Mouse (Mus musculus) heart, postnatal 10 days (tissue): ENCODE measurements around the gene Oas3. TPM values are rescaled to one million over a fixed set of nuclear protein-coding genes. Genes with fewer than 3 reads are reported as not detected.

Source experiments
- DNase-seq, 2 experiments: peaks; one replicate each; pipeline ENCODE4 v3.0.0; 2021
- intact Hi-C: fragments of 180-260 bp; cut with DNase I; formaldehyde crosslinking; loops from one replicate; pipeline ENCODE4 v1.15.1; 2025
- total RNA-seq, 2 experiments: library from RNA; stranded (reverse); gene quantifications; 2 replicates each; pipeline ENCODE4 v1.2.3; 2021

Gene Oas3
- total RNA-seq, 2 experiments from 2014 or later = 0.12 TPM; not detected in 1

GRCm38 (mm10) chr5:120706976-120707375, 70.5 kb downstream of the Oas3 start:
- intact Hi-C loops = no loop called here
- no peak for DNase-seq

GRCm38 (mm10) chr5:120706541-120706940, 70.9 kb downstream of the Oas3 start:
- no peak for DNase-seq
- intact Hi-C loops = no loop called here

- intact Hi-C loops = no loop called here
- no peak for DNase-seq
These were observed 73.0 kb downstream of the Oas3 start for GRCm38 (mm10) chr5:120704421-120704820.

- intact Hi-C loops = no loop called here
These were observed 73.8 kb downstream of the Oas3 start for GRCm38 (mm10) chr5:120703660-120704059.

More at GRCm38 (mm10) chr5:120703660-120704059, 73.8 kb downstream of the Oas3 start:
- no peak for DNase-seq

Other genes with a start within 250 kb of the Oas3 start
- 10 to 100 TPM; 33.0 to 38.7 TPM for gene Tpcn1, start 189.0 kb downstream of the Oas3 start, total RNA-seq
- gene Iqcd, start 188.6 kb downstream of the Oas3 start, total RNA-seq = under 1 TPM in 1 of 2 experiments, not detected in 1; 0.17 TPM
- 10 to 100 TPM; 12.7 to 13.1 TPM for gene Rita1, start 165.1 kb downstream of the Oas3 start, total RNA-seq
- gene Ddx54, start 164.9 kb downstream of the Oas3 start, total RNA-seq = 10 to 100 TPM; 27.1 to 28.3 TPM
- gene Cfap73, start 143.4 kb downstream of the Oas3 start, total RNA-seq = not detected
- gene Rasal1, start 128.8 kb downstream of the Oas3 start, total RNA-seq = under 1 TPM; 0.15 to 0.31 TPM
- gene Dtx1, start 65.7 kb downstream of the Oas3 start, total RNA-seq = 1 to 10 TPM in 1 of 2 experiments, under 1 TPM in 1; 0.99 to 1.5 TPM
- gene Oas2, start 27.8 kb downstream of the Oas3 start, total RNA-seq = under 1 TPM; 0.07 to 0.10 TPM
- gene Oas1e, start 17.9 kb upstream of the Oas3 start, total RNA-seq = not detected
- gene Oas1c, start 34.9 kb upstream of the Oas3 start, total RNA-seq = under 1 TPM; 0.69 TPM
- gene Oas1f, start 69.7 kb upstream of the Oas3 start, total RNA-seq = not detected
- not detected for gene Oas1h, start 83.8 kb upstream of the Oas3 start, total RNA-seq
- gene Oas1g, start 110.0 kb upstream of the Oas3 start, total RNA-seq = not detected
- gene Oas1a, start 129.9 kb upstream of the Oas3 start, total RNA-seq = under 1 TPM; 0.17 TPM
- not detected for gene Oas1d, start 136.9 kb upstream of the Oas3 start, total RNA-seq
- not detected for gene Rph3a, start 232.4 kb upstream of the Oas3 start, total RNA-seq